Mouse (Mus musculus): ENCODE measurements around the gene Cadm2. TPM values are rescaled to one million over a fixed set of nuclear protein-coding genes. Genes with fewer than 3 reads are reported as not detected.

Cadm2 gene
- polyA plus RNA-seq, 1 experiment from 2014 or later: 3.2 TPM

DNA sequence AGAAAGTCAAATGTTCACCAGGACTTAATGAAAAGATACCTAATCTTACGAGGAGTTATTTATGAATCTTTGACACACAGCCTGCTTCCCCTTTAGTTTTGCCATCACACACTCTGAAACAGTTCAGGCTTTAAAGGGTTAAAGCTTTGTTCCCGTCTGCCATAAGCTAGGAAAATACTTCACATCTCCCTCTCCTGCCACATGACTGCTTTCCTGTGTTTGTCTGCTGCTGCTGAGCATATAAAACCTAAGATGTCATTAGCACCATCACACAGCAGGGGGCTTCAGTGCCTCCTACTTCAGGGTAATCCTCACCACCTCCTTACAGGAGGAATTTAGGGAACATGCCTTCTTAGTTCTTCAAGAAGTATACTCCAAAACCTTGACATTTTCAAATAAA, 6.8 kb downstream of the Cadm2 start:
- ATAC-seq (ENCODE audit: low read depth) (no peak), DNase-seq (ENCODE audit: low spot score) (peak; percentile 67)
- H3K9ac ChIP-seq (ENCODE audit: low read depth, low read length): no peak overlapping the region
- peaks cover 10% of the 10 kb centered on the region; the same call in 1 of the 2 replicates for H3K9me3 ChIP-seq (ENCODE audit: control insufficient read depth, low read length)
- no peak overlapping the region for H3K27ac ChIP-seq (replicated peaks; ENCODE audit: low read depth, low read length)
- WGBS: 41% methylated on average over 2 of the region's 2 CpGs
- no peak overlapping the region for H3K4me2 ChIP-seq (ENCODE audit: low read depth, low read length)
- no peaks in the 10 kb centered on the region for H3K36me3 ChIP-seq (ENCODE audit: control insufficient read depth, insufficient read depth, low read length)
- peaks cover 7% of the 10 kb centered on the region; the same call in 1 of the 2 replicates for H3K27me3 ChIP-seq (replicated peaks; ENCODE audit: control insufficient read depth, insufficient read depth, low read length)
- H3K4me3 ChIP-seq (ENCODE audit: low read depth, low read length): no peak overlapping the region
- H3K4me1 ChIP-seq (ENCODE audit: control insufficient read depth, insufficient read depth, low read length): no peaks in the 10 kb centered on the region

DNA sequence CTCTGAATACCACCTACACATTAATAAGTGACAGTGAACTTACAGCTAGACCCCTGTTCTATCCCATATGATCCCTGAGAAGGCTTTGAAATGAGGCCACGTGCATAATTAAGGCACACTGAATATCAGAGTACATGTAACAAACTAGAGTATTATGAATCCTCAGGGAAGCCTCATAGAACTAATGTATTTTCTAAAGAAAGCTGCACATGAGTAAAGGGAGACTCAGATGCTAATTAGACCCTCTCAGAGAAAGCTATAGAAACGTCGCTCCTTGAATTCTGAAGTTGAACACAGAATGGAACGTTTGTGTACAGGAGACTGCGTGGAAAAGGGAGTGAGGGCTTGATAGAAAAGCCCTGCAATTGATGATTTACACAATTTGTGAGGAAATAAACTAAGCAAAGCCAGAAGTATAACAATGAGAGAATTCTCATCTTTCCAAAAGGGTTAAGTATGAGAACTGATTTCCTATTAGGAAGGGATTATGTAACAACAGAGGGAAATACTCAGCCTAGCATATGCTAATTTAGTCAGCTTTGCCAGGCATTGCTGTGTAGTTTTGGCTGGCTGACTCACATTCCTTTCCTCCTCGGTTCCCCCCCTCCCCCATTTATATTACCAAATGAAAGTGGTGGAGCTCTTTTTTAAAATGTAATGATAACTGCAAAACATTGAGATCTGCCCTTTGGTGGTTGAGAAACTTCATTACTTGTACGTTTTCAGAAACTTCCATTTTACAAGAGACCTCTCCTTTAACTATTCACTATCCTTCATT, 9.6 kb downstream of the Cadm2 start:
- ATAC-seq (ENCODE audit: low read depth): 0 out of 2 replicates have a peak, but pooled peaks have one; percentile 6
- Histone ChIP-seq H3K4me3 (ENCODE audit: low read depth, low read length) (no peak overlapping the region), H3K27me3 (replicated peaks; ENCODE audit: control insufficient read depth, insufficient read depth, low read length) (no peaks in the 10 kb centered on the region), H3K4me2 (ENCODE audit: low read depth, low read length) (no peak overlapping the region), H3K27ac (replicated peaks; ENCODE audit: low read depth, low read length) (no peak overlapping the region), H3K4me1 (ENCODE audit: control insufficient read depth, insufficient read depth, low read length) (no peaks in the 10 kb centered on the region), H3K36me3 (ENCODE audit: control insufficient read depth, insufficient read depth, low read length) (no peaks in the 10 kb centered on the region), H3K9me3 (ENCODE audit: control insufficient read depth, low read length) (no peaks in the 10 kb centered on the region), H3K9ac (ENCODE audit: low read depth, low read length) (no peak overlapping the region)
- 27% methylated on average over 7 of the region's 7 CpGs for WGBS
- DNase-seq (ENCODE audit: low spot score): peak; percentile 53

DNA sequence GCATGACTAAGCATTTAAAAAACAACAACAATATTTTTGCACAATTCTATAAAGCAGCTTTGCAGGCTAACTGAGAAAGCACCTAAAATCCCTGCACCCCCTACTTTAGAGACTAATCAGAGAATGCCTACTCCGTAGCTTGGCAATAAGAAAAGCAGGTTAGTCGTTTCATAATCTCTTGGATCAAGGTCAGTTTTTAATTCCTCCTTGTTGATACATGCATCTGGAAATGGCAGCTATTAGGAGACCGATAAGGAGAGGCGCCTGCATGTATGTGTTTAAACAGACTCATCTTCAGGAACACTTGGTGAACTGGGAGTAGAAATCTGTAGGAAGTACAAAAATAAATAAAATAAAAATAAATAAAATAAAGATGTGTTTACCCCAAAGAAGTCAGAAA, 11.6 kb downstream of the Cadm2 start:
- Histone ChIP-seq H3K27ac (replicated peaks; ENCODE audit: low read depth, low read length) (no peak overlapping the region), H3K4me2 (ENCODE audit: low read depth, low read length) (no peak overlapping the region), H3K4me1 (ENCODE audit: control insufficient read depth, insufficient read depth, low read length) (no peaks in the 10 kb centered on the region), H3K27me3 (replicated peaks; ENCODE audit: control insufficient read depth, insufficient read depth, low read length) (no peaks in the 10 kb centered on the region), H3K36me3 (ENCODE audit: control insufficient read depth, insufficient read depth, low read length) (no peaks in the 10 kb centered on the region), H3K9ac (ENCODE audit: low read depth, low read length) (no peak overlapping the region), H3K9me3 (ENCODE audit: control insufficient read depth, low read length) (no peaks in the 10 kb centered on the region), H3K4me3 (ENCODE audit: low read depth, low read length) (no peak overlapping the region)
- WGBS: 64% methylated on average over 4 of the region's 4 CpGs
- no peak for DNase-seq (ENCODE audit: low spot score)
- no peak for ATAC-seq (ENCODE audit: low read depth)

DNA sequence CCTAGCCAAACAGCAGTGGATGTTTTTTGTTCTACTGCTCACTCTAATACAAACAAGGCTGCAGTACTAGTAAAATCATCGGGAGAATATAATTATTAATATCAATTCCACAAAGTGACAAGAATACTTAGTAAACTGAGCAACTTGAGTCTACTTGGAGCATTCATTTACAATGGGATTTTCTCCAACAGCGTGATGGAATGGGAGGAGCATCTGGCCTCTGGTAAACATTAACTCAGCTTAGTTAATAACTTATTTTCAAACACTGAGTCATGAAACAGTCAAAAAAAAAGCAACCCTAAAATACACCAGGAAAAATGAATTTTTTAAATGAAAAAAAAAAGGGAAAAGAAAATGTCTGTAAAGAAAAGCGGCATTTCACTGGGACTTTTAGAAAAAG, 12.2 kb downstream of the Cadm2 start:
- no peak for ATAC-seq (ENCODE audit: low read depth)
- DNase-seq (ENCODE audit: low spot score): no peak
- no peak overlapping the region for H3K4me2 ChIP-seq (ENCODE audit: low read depth, low read length)
- H3K27ac ChIP-seq (replicated peaks; ENCODE audit: low read depth, low read length): no peak overlapping the region
- no peak overlapping the region for H3K9ac ChIP-seq (ENCODE audit: low read depth, low read length)
- H3K9me3 ChIP-seq (ENCODE audit: control insufficient read depth, low read length): no peaks in the 10 kb centered on the region
- WGBS: 72% methylated on average over 3 of the region's 3 CpGs
- H3K4me3 ChIP-seq (ENCODE audit: low read depth, low read length): no peak overlapping the region
- H3K4me1 ChIP-seq (ENCODE audit: control insufficient read depth, insufficient read depth, low read length): no peaks in the 10 kb centered on the region
- H3K27me3 ChIP-seq (replicated peaks; ENCODE audit: control insufficient read depth, insufficient read depth, low read length): no peaks in the 10 kb centered on the region
- no peaks in the 10 kb centered on the region for H3K36me3 ChIP-seq (ENCODE audit: control insufficient read depth, insufficient read depth, low read length)

DNA sequence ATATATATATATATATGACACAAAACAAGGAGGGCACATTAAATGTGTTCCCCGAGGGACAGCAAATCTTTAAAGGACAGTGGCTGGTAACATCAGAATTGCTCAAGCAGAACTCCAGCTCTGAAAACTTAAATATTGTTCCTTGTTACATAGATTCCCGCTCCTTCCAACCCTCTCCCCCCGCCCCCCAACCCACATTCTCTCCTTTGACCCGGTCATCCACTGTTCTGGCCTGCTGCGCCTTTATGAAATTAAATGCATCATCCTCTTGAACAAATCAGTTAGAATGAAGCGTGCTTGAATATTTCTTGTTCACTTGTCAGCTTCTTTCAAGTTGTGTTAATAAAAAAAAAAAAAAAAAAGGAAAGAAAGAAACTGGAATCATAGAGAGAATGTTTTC, 15.0 kb downstream of the Cadm2 start:
- DNase-seq (ENCODE audit: low spot score) (no peak), ATAC-seq (ENCODE audit: low read depth) (no peak)
- no peaks in the 10 kb centered on the region for H3K4me1 ChIP-seq (ENCODE audit: control insufficient read depth, insufficient read depth, low read length)
- no peak overlapping the region for H3K4me2 ChIP-seq (ENCODE audit: low read depth, low read length)
- no peak overlapping the region for H3K9ac ChIP-seq (ENCODE audit: low read depth, low read length)
- no peak overlapping the region for H3K27ac ChIP-seq (replicated peaks; ENCODE audit: low read depth, low read length)
- H3K4me3 ChIP-seq (ENCODE audit: low read depth, low read length): no peak overlapping the region
- 78% methylated on average over 6 of the region's 6 CpGs for WGBS
- no peaks in the 10 kb centered on the region for H3K36me3 ChIP-seq (ENCODE audit: control insufficient read depth, insufficient read depth, low read length)
- no peaks in the 10 kb centered on the region for H3K27me3 ChIP-seq (replicated peaks; ENCODE audit: control insufficient read depth, insufficient read depth, low read length)
- H3K9me3 ChIP-seq (ENCODE audit: control insufficient read depth, low read length): no peaks in the 10 kb centered on the region

DNA sequence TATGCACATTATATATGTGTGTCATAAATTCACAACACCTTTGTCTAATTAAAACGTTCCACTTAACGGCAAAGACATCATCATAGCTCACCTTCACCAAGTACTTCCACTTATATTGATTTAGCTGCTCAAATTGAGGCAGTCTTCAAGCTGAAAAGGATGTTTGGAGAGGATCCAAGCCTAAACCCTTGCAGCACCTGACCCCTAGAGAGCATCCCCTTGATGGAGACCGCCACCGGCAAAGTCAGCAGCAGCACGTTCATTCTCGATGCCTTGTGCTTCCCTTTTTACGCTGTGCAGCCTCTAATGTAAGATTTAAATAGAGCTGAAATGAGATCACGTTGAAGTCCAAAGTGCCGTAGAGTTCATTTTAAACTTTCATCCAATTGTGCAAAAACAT, 20.7 kb downstream of the Cadm2 start:
- 73% methylated on average over 9 of the region's 9 CpGs for WGBS

GRCm38 (mm10) chr16:67598841-67599240, 21.9 kb downstream of the Cadm2 start:
- no peaks in the 10 kb centered on the region for H3K27me3 ChIP-seq (replicated peaks; ENCODE audit: control insufficient read depth, insufficient read depth, low read length)
- 59% methylated on average over 4 of the region's 4 CpGs for WGBS
- no peaks in the 10 kb centered on the region for H3K36me3 ChIP-seq (ENCODE audit: control insufficient read depth, insufficient read depth, low read length)
- ATAC-seq (ENCODE audit: low read depth) (no peak), DNase-seq (ENCODE audit: low spot score) (peak; percentile 22)
- no peaks in the 10 kb centered on the region for H3K4me1 ChIP-seq (ENCODE audit: control insufficient read depth, insufficient read depth, low read length)
- no peak overlapping the region for H3K9ac ChIP-seq (ENCODE audit: low read depth, low read length)
- no peak overlapping the region for H3K27ac ChIP-seq (replicated peaks; ENCODE audit: low read depth, low read length)
- H3K4me2 ChIP-seq (ENCODE audit: low read depth, low read length): no peak overlapping the region
- no peak overlapping the region for H3K4me3 ChIP-seq (ENCODE audit: low read depth, low read length)
- no peaks in the 10 kb centered on the region for H3K9me3 ChIP-seq (ENCODE audit: control insufficient read depth, low read length)

More for the DNA sequence above, 20.7 kb downstream of the Cadm2 start:
- Histone ChIP-seq H3K9ac (ENCODE audit: low read depth, low read length) (no peak overlapping the region), H3K4me1 (ENCODE audit: control insufficient read depth, insufficient read depth, low read length) (no peaks in the 10 kb centered on the region), H3K27ac (replicated peaks; ENCODE audit: low read depth, low read length) (no peak overlapping the region), H3K27me3 (replicated peaks; ENCODE audit: control insufficient read depth, insufficient read depth, low read length) (no peaks in the 10 kb centered on the region), H3K36me3 (ENCODE audit: control insufficient read depth, insufficient read depth, low read length) (no peaks in the 10 kb centered on the region), H3K9me3 (ENCODE audit: control insufficient read depth, low read length) (no peaks in the 10 kb centered on the region), H3K4me3 (ENCODE audit: low read depth, low read length) (no peak overlapping the region), H3K4me2 (ENCODE audit: low read depth, low read length) (no peak overlapping the region)
- ATAC-seq (ENCODE audit: low read depth) (no peak), DNase-seq (ENCODE audit: low spot score) (no peak)

DNA sequence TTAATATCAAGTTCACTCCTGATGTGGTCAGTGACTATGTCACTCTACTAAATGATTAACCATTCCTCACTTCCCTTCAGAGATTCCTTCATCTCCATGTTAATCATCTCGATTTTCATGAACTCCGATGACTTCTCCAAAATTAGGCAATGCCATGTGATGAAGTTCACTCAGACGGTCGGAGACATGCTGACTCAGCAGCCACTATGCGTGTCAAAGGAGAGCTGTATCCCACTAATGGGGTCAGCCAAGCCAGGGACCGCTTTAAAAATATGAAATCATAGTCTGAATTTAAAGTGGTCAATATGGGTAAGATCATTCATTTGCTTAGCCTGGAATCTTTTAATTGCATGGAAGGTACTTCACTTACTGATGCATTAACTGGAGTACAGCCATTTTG, 29.7 kb downstream of the Cadm2 start:
- Histone ChIP-seq H3K9me3 (ENCODE audit: control insufficient read depth, low read length) (no peaks in the 10 kb centered on the region), H3K9ac (ENCODE audit: low read depth, low read length) (no peak overlapping the region), H3K4me1 (ENCODE audit: control insufficient read depth, insufficient read depth, low read length) (no peaks in the 10 kb centered on the region), H3K4me3 (ENCODE audit: low read depth, low read length) (no peak overlapping the region), H3K4me2 (ENCODE audit: low read depth, low read length) (no peak overlapping the region), H3K36me3 (ENCODE audit: control insufficient read depth, insufficient read depth, low read length) (no peaks in the 10 kb centered on the region), H3K27me3 (replicated peaks; ENCODE audit: control insufficient read depth, insufficient read depth, low read length) (no peaks in the 10 kb centered on the region), H3K27ac (replicated peaks; ENCODE audit: low read depth, low read length) (no peak overlapping the region)
- ATAC-seq (ENCODE audit: low read depth) (no peak), DNase-seq (ENCODE audit: low spot score) (no peak)
- WGBS: 80% methylated on average over 6 of the region's 6 CpGs

All from embryonic facial prominence, embryonic 14.5 days (tissue).